13 mouse cellular contexts compared by ENCODE assay signal in the genomic region with DNA sequence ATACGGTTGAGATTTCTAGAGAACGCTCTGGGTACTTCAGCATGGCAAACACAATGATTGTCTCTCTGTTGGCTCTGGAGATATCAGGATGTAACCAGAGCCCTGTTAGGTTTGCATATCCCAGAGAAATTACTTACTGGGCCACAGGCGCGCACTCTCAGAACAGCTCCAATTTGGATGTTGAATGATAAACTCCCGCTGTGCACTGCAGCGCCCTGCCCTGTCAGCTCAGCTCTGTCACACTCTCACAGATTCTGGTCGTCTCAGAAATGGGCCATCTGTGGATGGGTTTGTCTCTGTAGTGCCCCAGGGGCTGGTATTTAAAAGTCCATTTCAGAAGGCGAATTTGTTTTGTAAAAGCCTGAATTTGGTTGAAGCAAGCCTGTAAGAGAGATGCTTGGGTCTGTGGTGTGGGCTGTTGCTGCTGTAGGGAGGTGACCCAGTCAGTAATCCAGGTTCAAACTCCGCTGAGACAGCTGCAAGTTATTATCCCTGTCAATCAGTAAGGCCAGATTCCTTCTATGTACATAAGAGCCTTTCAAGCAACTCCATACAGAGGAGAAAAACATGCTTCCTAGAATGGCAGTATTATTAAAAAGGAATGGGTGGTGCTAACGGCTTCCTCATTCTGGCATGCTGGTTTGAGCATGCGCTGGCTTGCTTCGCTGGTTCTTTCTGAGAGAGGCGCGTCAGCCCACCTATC.
DNase-seq lines count a peak whose midpoint lies in the region; ATAC-seq and TF ChIP-seq lines count a peak whose summit lies in the region.
"Had no signal": no experiment of that assay in that cellular context is flagged by ENCODE, and none has a peak within 500 bp of the region (broad histone marks: within the 10 kb centered on the region; RNA-seq: fewer than 3 reads in every experiment).

No protein-coding gene starts in this region.

- WGBS in forebrain, embryonic 13.5 days = 71% methylated on average over 14 of the region's 14 CpGs
- WGBS in forebrain, embryonic 10.5 days = 83% methylated on average over 14 of the region's 14 CpGs
- 65% methylated on average over 14 of the region's 14 CpGs for WGBS in lung, embryonic 14.5 days
- 54% methylated on average over 14 of the region's 14 CpGs for WGBS in embryonic facial prominence, embryonic 13.5 days

- H3K27ac ChIP-seq in forebrain, embryonic 13.5 days = peak overlapping the region; percentile 35; the same call in 1 of the 2 replicates
- no peak overlapping the region for H3K27ac ChIP-seq in forebrain, embryonic 10.5 days
- H3K27ac ChIP-seq in lung, embryonic 14.5 days (ENCODE audit: low read depth) = no peak overlapping the region
- no peak overlapping the region for H3K27ac ChIP-seq in embryonic facial prominence, embryonic 13.5 days
- H3K27ac ChIP-seq: liver, embryonic 14.5 days; neural tube, embryonic 13.5 days had no signal

- no peak for DNase-seq in forebrain, embryonic 10.5 days (ENCODE audit: extremely low spot score, low spot score)
- DNase-seq in lung, embryonic 14.5 days = peak; percentile 8
- no peak for DNase-seq in lung, postnatal 36 days
- DNase-seq in retina, embryonic 14.5 days (ENCODE audit: low spot score) = peak; percentile 6
- DNase-seq in cerebellum, adult 9-10 months = no peak
- DNase-seq in kidney, adult 8-10 months = no peak
- DNase-seq: gastrocnemius, postnatal 36 days; heart, postnatal 4 days; right cerebral cortex, postnatal 4 days had no signal

- H3K4me1 ChIP-seq in forebrain, embryonic 13.5 days = 0 out of 2 replicates have a peak, but pooled peaks cover 4% of the 10 kb centered on the region
- H3K4me1 ChIP-seq in forebrain, embryonic 10.5 days = 0 out of 2 replicates have a peak, but pooled peaks cover 7% of the 10 kb centered on the region
- H3K4me1 ChIP-seq in lung, embryonic 14.5 days (ENCODE audit: insufficient read depth) = no peaks in the 10 kb centered on the region
- peaks cover 8% of the 10 kb centered on the region for H3K4me1 ChIP-seq in embryonic facial prominence, embryonic 13.5 days

- no peaks in the 10 kb centered on the region for H3K36me3 ChIP-seq in forebrain, embryonic 13.5 days (ENCODE audit: poor library complexity, severe bottlenecking)
- H3K36me3 ChIP-seq in forebrain, embryonic 10.5 days (replicated peaks) = no peaks in the 10 kb centered on the region
- H3K36me3 ChIP-seq in lung, embryonic 14.5 days (ENCODE audit: insufficient read depth) = peaks cover 3% of the 10 kb centered on the region; the same call in 1 of the 2 replicates
- H3K36me3 ChIP-seq in embryonic facial prominence, embryonic 13.5 days = peaks cover 6% of the 10 kb centered on the region; the same call in 1 of the 2 replicates
- H3K36me3 ChIP-seq: neural tube, embryonic 13.5 days had no signal

- H3K9me3 ChIP-seq in forebrain, embryonic 13.5 days (replicated peaks) = no peaks in the 10 kb centered on the region
- no peaks in the 10 kb centered on the region for H3K9me3 ChIP-seq in forebrain, embryonic 10.5 days
- H3K9me3 ChIP-seq in lung, embryonic 14.5 days (ENCODE audit: low read depth, low read length) = no peaks in the 10 kb centered on the region
- no peaks in the 10 kb centered on the region for H3K9me3 ChIP-seq in embryonic facial prominence, embryonic 13.5 days
- H3K9me3 ChIP-seq: neural tube, embryonic 13.5 days had no signal

- H3K9ac ChIP-seq in forebrain, embryonic 13.5 days = no peak overlapping the region
- H3K9ac ChIP-seq in lung, embryonic 14.5 days = no peak overlapping the region
- no peak overlapping the region for H3K9ac ChIP-seq in embryonic facial prominence, embryonic 13.5 days
- H3K9ac ChIP-seq: liver, embryonic 14.5 days; neural tube, embryonic 13.5 days had no signal

- no peaks in the 10 kb centered on the region for H3K27me3 ChIP-seq in forebrain, embryonic 13.5 days
- H3K27me3 ChIP-seq in forebrain, embryonic 10.5 days (ENCODE audit: poor library complexity, severe bottlenecking) = no peaks in the 10 kb centered on the region
- no peaks in the 10 kb centered on the region for H3K27me3 ChIP-seq in lung, embryonic 14.5 days (ENCODE audit: insufficient read depth, low read length)
- no peaks in the 10 kb centered on the region for H3K27me3 ChIP-seq in embryonic facial prominence, embryonic 13.5 days
- H3K27me3 ChIP-seq: neural tube, embryonic 13.5 days had no signal

- H3K4me2 ChIP-seq in forebrain, embryonic 13.5 days = no peak overlapping the region
- no peak overlapping the region for H3K4me2 ChIP-seq in lung, embryonic 14.5 days
- peak overlapping the region; percentile 34 for H3K4me2 ChIP-seq in embryonic facial prominence, embryonic 13.5 days
- H3K4me2 ChIP-seq: neural tube, embryonic 13.5 days had no signal

- TF ChIP-seq CTCF in lung, embryonic 14.5 days (IDR thresholded peaks at IDR 0.05; ENCODE audit: low read depth) = no peak

- ATAC-seq in forebrain, embryonic 13.5 days = peak; percentile 43; the same call in 1 of the 2 replicates
- peak; percentile 54; the same call in 1 of the 2 replicates for ATAC-seq in lung, embryonic 14.5 days (ENCODE audit: insufficient read depth)
- ATAC-seq in embryonic facial prominence, embryonic 13.5 days (ENCODE audit: insufficient number of reproducible peaks, insufficient read depth, low FRiP score, low TSS enrichment, low read depth) = no peak

- H3K4me3 ChIP-seq in forebrain, embryonic 13.5 days = no peak overlapping the region
- H3K4me3 ChIP-seq in forebrain, embryonic 10.5 days = no peak overlapping the region
- H3K4me3 ChIP-seq in lung, embryonic 14.5 days (ENCODE audit: low read depth, low read length) = no peak overlapping the region
- H3K4me3 ChIP-seq in embryonic facial prominence, embryonic 13.5 days = no peak overlapping the region
- H3K4me3 ChIP-seq: neural tube, embryonic 13.5 days had no signal

Comparison
In these comparisons a context has a peak if more than half of its experiments do, and no peak if none do; other contexts are left out.
1. DNase-seq: peak in lung, embryonic 14.5 days (single experiment) and retina, embryonic 14.5 days (single experiment); none in forebrain, embryonic 10.5 days (single experiment), lung, postnatal 36 days (single experiment), cerebellum, adult 9-10 months (single experiment) and kidney, adult 8-10 months (0 of 2).